ENCODE assay signal across 18 mouse cellular contexts in genomic region chr8:70680039-70680438, GRCm38 (mm10). TPM values are rescaled to one million over a fixed set of nuclear protein-coding genes. Genes with fewer than 3 reads are reported as not detected.
DNase-seq lines count a peak whose midpoint lies in the region; ATAC-seq and TF ChIP-seq lines count a peak whose summit lies in the region.
"Had no signal": no experiment of that assay in that cellular context is flagged by ENCODE, and none has a peak within 500 bp of the region (broad histone marks: within the 10 kb centered on the region; RNA-seq: fewer than 3 reads in every experiment).

No protein-coding gene starts in this region.

- H3K27me3 ChIP-seq in heart, embryonic 13.5 days (replicated peaks), result no peaks in the 10 kb centered on the region
- H3K27me3 ChIP-seq in heart, embryonic 11.5 days (ENCODE audit: control insufficient read depth, insufficient read depth, low read length), result no peaks in the 10 kb centered on the region
- no peaks in the 10 kb centered on the region for H3K27me3 ChIP-seq in midbrain, embryonic 11.5 days (ENCODE audit: control insufficient read depth, insufficient read depth, low read length)
- H3K27me3 ChIP-seq: CH12.LX; lung, embryonic 15.5 days had no signal

- TF ChIP-seq CTCF in layer of hippocampus, adult 2 months (conservative IDR thresholded peaks at IDR 0.05), result no peak

- H3K36me3 ChIP-seq in heart, embryonic 13.5 days, result peaks cover 35% of the 10 kb centered on the region
- peaks cover 12% of the 10 kb centered on the region for H3K36me3 ChIP-seq in heart, embryonic 11.5 days (ENCODE audit: control insufficient read depth, insufficient read depth, low read length)
- peaks cover 2% of the 10 kb centered on the region; the same call in 1 of the 2 replicates for H3K36me3 ChIP-seq in midbrain, embryonic 11.5 days (ENCODE audit: control insufficient read depth, insufficient read depth, low read length)

- no peak overlapping the region for H3K4me2 ChIP-seq in heart, embryonic 13.5 days
- no peak overlapping the region for H3K4me2 ChIP-seq in heart, embryonic 11.5 days
- H3K4me2 ChIP-seq in midbrain, embryonic 11.5 days, result no peak overlapping the region
- H3K4me2 ChIP-seq: hindbrain, embryonic 12.5 days; lung, embryonic 15.5 days had no signal

- no peak for ATAC-seq in heart, embryonic 13.5 days (ENCODE audit: extremely low read depth, insufficient number of reproducible peaks, low FRiP score, low TSS enrichment)
- no peak for ATAC-seq in heart, embryonic 11.5 days (replicated peaks; ENCODE audit: insufficient number of reproducible peaks, low FRiP score, low TSS enrichment)
- ATAC-seq in midbrain, embryonic 11.5 days (ENCODE audit: low FRiP score), result no peak
- ATAC-seq: forebrain, embryonic 14.5 days had no signal

- peaks cover 33% of the 10 kb centered on the region for H3K4me1 ChIP-seq in heart, embryonic 13.5 days
- peaks cover 17% of the 10 kb centered on the region for H3K4me1 ChIP-seq in heart, embryonic 11.5 days (ENCODE audit: control insufficient read depth, insufficient read depth, low read length)
- H3K4me1 ChIP-seq in midbrain, embryonic 11.5 days (ENCODE audit: control insufficient read depth, insufficient read depth, low read length), result peaks cover 2% of the 10 kb centered on the region; the same call in 1 of the 2 replicates

- DNase-seq in ovary, adult 18-20 months (ENCODE audit: low spot score), result peak; percentile 51
- DNase-seq in ovary, postnatal 36 days (ENCODE audit: low spot score), result no peak
- peak; percentile 82 for DNase-seq in kidney, postnatal 14 days
- DNase-seq in midbrain, embryonic 11.5 days (ENCODE audit: low spot score, missing footprints), result no peak
- no peak for DNase-seq in layer of hippocampus, adult 2 months (ENCODE audit: low spot score in 2 of 2)
- DNase-seq: adrenal gland, adult 8-10 months; cerebellum, postnatal 25 days; gastrocnemius, postnatal 25 days; left cerebral cortex, postnatal 4 days; right cerebral cortex, postnatal 14 days had no signal

- H3K9me3 ChIP-seq in heart, embryonic 13.5 days, result no peaks in the 10 kb centered on the region
- no peaks in the 10 kb centered on the region for H3K9me3 ChIP-seq in heart, embryonic 11.5 days (replicated peaks; ENCODE audit: control insufficient read depth, low read length)
- H3K9me3 ChIP-seq in midbrain, embryonic 11.5 days (ENCODE audit: control insufficient read depth, low read length), result no peaks in the 10 kb centered on the region
- H3K9me3 ChIP-seq: hindbrain, embryonic 12.5 days; lung, embryonic 15.5 days had no signal

- H3K9ac ChIP-seq in heart, embryonic 13.5 days, result peak overlapping the region; percentile 37; the same call in 1 of the 2 replicates
- H3K9ac ChIP-seq in heart, embryonic 11.5 days (ENCODE audit: low read depth, low read length), result no peak overlapping the region
- H3K9ac ChIP-seq in midbrain, embryonic 11.5 days (ENCODE audit: low read length), result no peak overlapping the region
- H3K9ac ChIP-seq: hindbrain, embryonic 12.5 days; lung, embryonic 15.5 days had no signal

- H3K4me3 ChIP-seq in heart, embryonic 13.5 days, result no peak overlapping the region
- H3K4me3 ChIP-seq in heart, embryonic 11.5 days (ENCODE audit: low read depth, low read length), result no peak overlapping the region
- H3K4me3 ChIP-seq in midbrain, embryonic 11.5 days (ENCODE audit: low read depth, low read length), result no peak overlapping the region
- H3K4me3 ChIP-seq in layer of hippocampus, adult 2 months, result no peak overlapping the region
- H3K4me3 ChIP-seq: hindbrain, embryonic 12.5 days; lung, embryonic 15.5 days had no signal

- WGBS in heart, embryonic 13.5 days, result 78% methylated on average over 3 of the region's 3 CpGs
- WGBS in heart, embryonic 11.5 days (ENCODE audit: insufficient replicate concordance), result 85% methylated on average over 3 of the region's 3 CpGs
- 95% methylated on average over 3 of the region's 3 CpGs for WGBS in midbrain, embryonic 11.5 days

- no peak overlapping the region for H3K27ac ChIP-seq in heart, embryonic 13.5 days (replicated peaks)
- no peak overlapping the region for H3K27ac ChIP-seq in heart, embryonic 11.5 days (ENCODE audit: low read depth, low read length)
- no peak overlapping the region for H3K27ac ChIP-seq in midbrain, embryonic 11.5 days (ENCODE audit: low read depth, low read length)
- H3K27ac ChIP-seq in layer of hippocampus, adult 2 months, result no peak overlapping the region
- H3K27ac ChIP-seq: hindbrain, embryonic 12.5 days; lung, embryonic 15.5 days had no signal

RNA-seq across cellular contexts. Expression of gene Lsm4, which starts 7.0 kb away (rescaled TPM):
- 269 and 297 TPM in 2 replicates for polyA plus RNA-seq in heart, embryonic 13.5 days (2015; fragmentation: Nextera tagmentation; extraction: Ambion mirVana)
- 296 and 308 TPM in 2 replicates for polyA plus RNA-seq in heart, embryonic 11.5 days (2014; fragmentation: Nextera tagmentation; extraction: Ambion mirVana)
- 305 and 326 TPM in 2 replicates for polyA plus RNA-seq in midbrain, embryonic 11.5 days (2014; fragmentation: Nextera tagmentation; extraction: Ambion mirVana)
- total RNA-seq in layer of hippocampus, adult 2 months (2021), result 10 to 100 TPM; 58.2 to 61.8 TPM

RNA-seq across cellular contexts. Expression of gene Jund, which starts 18.7 kb away (rescaled TPM):
- 68.6 and 76.9 TPM in 2 replicates for polyA plus RNA-seq in heart, embryonic 13.5 days (2015; fragmentation: Nextera tagmentation; extraction: Ambion mirVana)
- 97.8 and 102 TPM in 2 replicates for polyA plus RNA-seq in heart, embryonic 11.5 days (2014; fragmentation: Nextera tagmentation; extraction: Ambion mirVana)
- polyA plus RNA-seq in midbrain, embryonic 11.5 days (2014; fragmentation: Nextera tagmentation; extraction: Ambion mirVana), result 119 and 138 TPM in 2 replicates
- 100 to 1,000 TPM; 165 to 181 TPM for total RNA-seq in layer of hippocampus, adult 2 months (2021)

RNA-seq across cellular contexts. Expression of gene Pgpep1, which starts 19.9 kb away (rescaled TPM):
- polyA plus RNA-seq in heart, embryonic 13.5 days (2015; fragmentation: Nextera tagmentation; extraction: Ambion mirVana), result 33.7 and 37.3 TPM in 2 replicates
- polyA plus RNA-seq in heart, embryonic 11.5 days (2014; fragmentation: Nextera tagmentation; extraction: Ambion mirVana), result 38.9 and 41.6 TPM in 2 replicates
- polyA plus RNA-seq in midbrain, embryonic 11.5 days (2014; fragmentation: Nextera tagmentation; extraction: Ambion mirVana), result 103 and 108 TPM in 2 replicates
- total RNA-seq in layer of hippocampus, adult 2 months (2021), result 10 to 100 TPM; 25.4 to 29.1 TPM

RNA-seq across cellular contexts. Expression of gene Iqcn, which starts 23.2 kb away (rescaled TPM):
- not detected in 2 replicates for polyA plus RNA-seq in heart, embryonic 13.5 days (2015; fragmentation: Nextera tagmentation; extraction: Ambion mirVana)
- polyA plus RNA-seq in heart, embryonic 11.5 days (2014; fragmentation: Nextera tagmentation; extraction: Ambion mirVana), result not detected in 2 replicates
- polyA plus RNA-seq in midbrain, embryonic 11.5 days (2014; fragmentation: Nextera tagmentation; extraction: Ambion mirVana), result 0.04 TPM in 1 of 2 replicates, not detected in the other
- total RNA-seq in layer of hippocampus, adult 2 months (2021), result under 1 TPM; 0.07 to 0.08 TPM
- total RNA-seq: CH12.LX; gastrocnemius, postnatal 25 days; megakaryocyte-erythroid progenitor cell, adult 5-6 weeks had no signal
- polyA plus RNA-seq: embryonic facial prominence, embryonic 14.5 days; hindbrain, embryonic 12.5 days had no signal

RNA-seq across cellular contexts. Expression of gene Gm3336, which starts 38.3 kb away (rescaled TPM):
- not detected in 2 replicates for polyA plus RNA-seq in heart, embryonic 13.5 days (2015; fragmentation: Nextera tagmentation; extraction: Ambion mirVana)
- polyA plus RNA-seq in heart, embryonic 11.5 days (2014; fragmentation: Nextera tagmentation; extraction: Ambion mirVana), result not detected in 2 replicates
- not detected in 2 replicates for polyA plus RNA-seq in midbrain, embryonic 11.5 days (2014; fragmentation: Nextera tagmentation; extraction: Ambion mirVana)
- total RNA-seq in layer of hippocampus, adult 2 months (2021), result not detected
- total RNA-seq: adrenal gland, adult 8-10 months; gastrocnemius, postnatal 25 days; left cerebral cortex, postnatal 4 days; megakaryocyte-erythroid progenitor cell, adult 5-6 weeks had no signal
- polyA plus RNA-seq: embryonic facial prominence, embryonic 14.5 days; forebrain, embryonic 14.5 days; hindbrain, embryonic 12.5 days; lung, embryonic 15.5 days had no signal

Comparison
In these comparisons a context has a peak if more than half of its experiments do, and no peak if none do; other contexts are left out.
1. DNase-seq: peak in ovary, adult 18-20 months (single experiment) and kidney, postnatal 14 days (single experiment); none in ovary, postnatal 36 days (single experiment), midbrain, embryonic 11.5 days (single experiment) and layer of hippocampus, adult 2 months (0 of 2).